Mouse (Mus musculus) CH12.LX (cell line): ENCODE data around the gene Cyp11a1. TPM values are rescaled to one million over a fixed set of nuclear protein-coding genes. Genes with fewer than 3 reads are reported as not detected.

ENCODE experiments used
- DNase-seq: peaks from one replicate; pipeline ENCODE4 v3.0.0-alpha.2; 2013; ENCODE audit errors: extremely low read depth
- H3K27ac ChIP-seq: 2 replicates; pipeline ENCODE4 v1.5.1; 2012; ENCODE audit warnings: low read depth, mild to moderate bottlenecking, control low read depth, moderate library complexity; ENCODE audit not compliant: insufficient read depth
- H3K27me3 ChIP-seq: replicated peaks from 2 replicates; pipeline ENCODE3; 2012; ENCODE audit warnings: inconsistent platforms
- H3K36me3 ChIP-seq, 2 experiments: replicated peaks in 1 of 2; 2 replicates each; pipeline versions ENCODE3 to v1.6.1; 2012; ENCODE audit warnings: inconsistent platforms in 1 of 2, low read length in 1 of 2, mild to moderate bottlenecking in 1 of 2, mixed read lengths in 1 of 2, moderate library complexity in 1 of 2; ENCODE audit not compliant: control insufficient read depth in 1 of 2, insufficient read depth in 1 of 2
- H3K4me1 ChIP-seq, 2 experiments: 2 replicates each; pipeline ENCODE4 v1.6.1; 2012; ENCODE audit warnings: inconsistent platforms in 1 of 2, moderate library complexity in 1 of 2; ENCODE audit not compliant: insufficient read depth in 2 of 2, control insufficient read depth in 1 of 2
- H3K4me2 ChIP-seq: 2 replicates; pipeline ENCODE4 v1.6.1; 2012; ENCODE audit warnings: low read depth, mild to moderate bottlenecking, control low read depth; ENCODE audit not compliant: poor library complexity, insufficient read depth, severe bottlenecking
- H3K4me3 ChIP-seq, 3 experiments: fragments of 150-350 bp in 1 of 3; sonication (generic) in 1 of 3; replicated peaks in 1 of 3; 2 replicates each; pipeline versions ENCODE3 to v1.5.1; 2011 to 2012; ENCODE audit warnings: low read depth in 2 of 3, low read length in 2 of 3, mild to moderate bottlenecking in 2 of 3, moderate library complexity in 2 of 3, control low read depth in 1 of 3, improper control_type of control experiment in 1 of 3, inconsistent platforms in 1 of 3, mixed read lengths in 1 of 3; ENCODE audit not compliant: poor library complexity in 1 of 3
- H3K79me2 ChIP-seq: replicated peaks from 2 replicates; pipeline ENCODE4 v1.6.1; 2012; ENCODE audit warnings: mild to moderate bottlenecking, moderate library complexity; ENCODE audit not compliant: control insufficient read depth, poor library complexity, insufficient read depth, severe bottlenecking; ENCODE audit errors: extremely low read depth
- H3K9ac ChIP-seq: 2 replicates; pipeline ENCODE4 v1.6.1; 2012; ENCODE audit warnings: low read depth, mild to moderate bottlenecking, control low read depth, moderate library complexity; ENCODE audit not compliant: insufficient read depth
- H3K9me3 ChIP-seq: replicated peaks from 2 replicates; pipeline ENCODE3; 2012; ENCODE audit warnings: low read length, inconsistent platforms, mixed read lengths
- BHLHE40 ChIP-seq: IDR thresholded peaks from 2 replicates; pipeline ENCODE4 v1.6.1; 2011; ENCODE audit warnings: mild to moderate bottlenecking, low read depth, low read length, improper control_type of control experiment
- CHD1 ChIP-seq: IDR thresholded peaks from 2 replicates; pipeline ENCODE4 v1.6.1; 2012; ENCODE audit warnings: low read depth, low read length, improper control_type of control experiment, inconsistent platforms
- CHD2 ChIP-seq: IDR thresholded peaks from 2 replicates; pipeline ENCODE4 v1.6.1; 2011; ENCODE audit warnings: low read length, improper control_type of control experiment
- CTCF ChIP-seq, 2 experiments: IDR thresholded peaks in 1 of 2; conservative IDR thresholded peaks in 1 of 2; 2 replicates each; pipeline ENCODE4 v1.5.1; 2011 to 2012; ENCODE audit warnings: low read depth in 2 of 2, low read length in 2 of 2, improper control_type of control experiment in 1 of 2, inconsistent platforms in 1 of 2, mild to moderate bottlenecking in 1 of 2, moderate library complexity in 1 of 2
- E2F4 ChIP-seq: IDR thresholded peaks from 2 replicates; pipeline ENCODE4 v1.6.1; 2011; ENCODE audit warnings: low read depth, low read length, improper control_type of control experiment; ENCODE audit not compliant: insufficient replicate concordance
- ELF1 ChIP-seq: IDR thresholded peaks from 2 replicates; pipeline ENCODE4 v1.6.1; 2014; ENCODE audit warnings: low read depth, mild to moderate bottlenecking, inconsistent platforms, low read length, improper control_type of control experiment
- EP300 ChIP-seq: IDR thresholded peaks from 2 replicates; pipeline ENCODE4 v1.6.1; 2011; ENCODE audit warnings: low read length, improper control_type of control experiment
- ETS1 ChIP-seq: conservative IDR thresholded peaks from 2 replicates; pipeline ENCODE4 v1.6.1; 2012; ENCODE audit warnings: low read depth, mild to moderate bottlenecking, inconsistent platforms, low read length, improper control_type of control experiment, moderate library complexity
- GABPA ChIP-seq: IDR thresholded peaks from 2 replicates; pipeline ENCODE4 v1.6.1; 2012; ENCODE audit warnings: low read depth, low read length, improper control_type of control experiment, inconsistent platforms; ENCODE audit not compliant: insufficient replicate concordance
- HCFC1 ChIP-seq: IDR thresholded peaks from 2 replicates; pipeline ENCODE4 v1.6.1; 2012; ENCODE audit warnings: low read depth, mild to moderate bottlenecking, inconsistent platforms, low read length, improper control_type of control experiment
- IRF4 ChIP-seq: IDR thresholded peaks from 2 replicates; pipeline ENCODE4 v1.6.1; 2014; ENCODE audit warnings: low read depth, mild to moderate bottlenecking, inconsistent platforms, low read length, improper control_type of control experiment
- KAT2A ChIP-seq: IDR thresholded peaks from 2 replicates; pipeline ENCODE4 v1.6.1; 2012; ENCODE audit warnings: low read length, improper control_type of control experiment, inconsistent platforms; ENCODE audit not compliant: insufficient replicate concordance
- MAFK ChIP-seq: IDR thresholded peaks from 2 replicates; pipeline ENCODE4 v1.6.1; 2011; ENCODE audit warnings: low read length, improper control_type of control experiment; ENCODE audit not compliant: insufficient replicate concordance
- MAX ChIP-seq: IDR thresholded peaks from 2 replicates; pipeline ENCODE4 v1.6.1; 2011; ENCODE audit warnings: low read length, improper control_type of control experiment
- MAZ ChIP-seq: IDR thresholded peaks from 2 replicates; pipeline ENCODE4 v1.6.1; 2012; ENCODE audit warnings: low read depth, mild to moderate bottlenecking, inconsistent platforms, low read length, improper control_type of control experiment, moderate library complexity
- MEF2A ChIP-seq: IDR thresholded peaks from 2 replicates; pipeline ENCODE4 v1.6.1; 2014; ENCODE audit warnings: low read depth, mild to moderate bottlenecking, inconsistent platforms, low read length, improper control_type of control experiment, borderline replicate concordance
- MYC ChIP-seq: IDR thresholded peaks from 2 replicates; pipeline ENCODE4 v1.6.1; 2011; ENCODE audit warnings: low read depth, mild to moderate bottlenecking, improper control_type of control experiment, low read length
- NELFE ChIP-seq: IDR thresholded peaks from 2 replicates; pipeline ENCODE4 v1.6.1; 2011; ENCODE audit warnings: low read depth, low read length, improper control_type of control experiment
- NRF1 ChIP-seq: IDR thresholded peaks from 2 replicates; pipeline ENCODE4 v1.6.1; 2014; ENCODE audit warnings: low read depth, mild to moderate bottlenecking, inconsistent platforms, low read length, improper control_type of control experiment, moderate library complexity
- PAX5 ChIP-seq: IDR thresholded peaks from 2 replicates; pipeline ENCODE4 v1.6.1; 2012; ENCODE audit warnings: low read length, inconsistent platforms, mixed read lengths
- POLR2A ChIP-seq: IDR thresholded peaks from 2 replicates; pipeline ENCODE4 v1.6.1; 2011; ENCODE audit warnings: low read depth, mild to moderate bottlenecking, improper control_type of control experiment, low read length
- POLR2AphosphoS2 ChIP-seq: IDR thresholded peaks from 2 replicates; pipeline ENCODE4 v1.6.1; 2011; ENCODE audit warnings: low read depth, low read length, improper control_type of control experiment
- RAD21 ChIP-seq: IDR thresholded peaks from 2 replicates; pipeline ENCODE4 v1.6.1; 2011; ENCODE audit warnings: low read depth, mild to moderate bottlenecking, low read length, improper control_type of control experiment, moderate library complexity
- RCOR1 ChIP-seq: conservative IDR thresholded peaks from 2 replicates; pipeline ENCODE4 v1.6.1; 2012; ENCODE audit warnings: low read depth, mild to moderate bottlenecking, inconsistent platforms, low read length, improper control_type of control experiment
- SIN3A ChIP-seq: IDR thresholded peaks from 2 replicates; pipeline ENCODE4 v1.6.1; 2012; ENCODE audit warnings: low read length, improper control_type of control experiment, inconsistent platforms
- SMC3 ChIP-seq: IDR thresholded peaks from 2 replicates; pipeline ENCODE4 v1.6.1; 2011; ENCODE audit warnings: low read depth, low read length, improper control_type of control experiment
- TBP ChIP-seq: conservative IDR thresholded peaks from 2 replicates; pipeline ENCODE4 v1.6.1; 2011; ENCODE audit warnings: low read depth, low read length, improper control_type of control experiment
- TCF12 ChIP-seq: IDR thresholded peaks from 2 replicates; pipeline ENCODE4 v1.6.1; 2014; ENCODE audit warnings: low read depth, mild to moderate bottlenecking, inconsistent platforms, low read length, improper control_type of control experiment
- USF1 ChIP-seq: IDR thresholded peaks from 2 replicates; pipeline ENCODE4 v1.6.1; 2014; ENCODE audit warnings: low read depth, mild to moderate bottlenecking, inconsistent platforms, low read length, improper control_type of control experiment
- USF2 ChIP-seq: conservative IDR thresholded peaks from 2 replicates; pipeline ENCODE4 v1.6.1; 2011; ENCODE audit warnings: low read depth, low read length, improper control_type of control experiment
- ZC3H11A ChIP-seq: IDR thresholded peaks from 2 replicates; pipeline ENCODE4 v1.6.1; 2012; ENCODE audit warnings: low read depth, mild to moderate bottlenecking, inconsistent platforms, low read length, improper control_type of control experiment
- ZKSCAN1 ChIP-seq: IDR thresholded peaks from 2 replicates; pipeline ENCODE4 v1.6.1; 2012; ENCODE audit warnings: low read depth, inconsistent platforms, low read length, improper control_type of control experiment, borderline replicate concordance
- ZMIZ1 ChIP-seq: IDR thresholded peaks from 2 replicates; pipeline ENCODE4 v1.6.1; 2012; ENCODE audit warnings: low read depth, mild to moderate bottlenecking, inconsistent platforms, low read length, improper control_type of control experiment
- ZNF384 ChIP-seq: IDR thresholded peaks from 2 replicates; pipeline ENCODE4 v1.6.1; 2012; ENCODE audit warnings: low read depth, low read length, improper control_type of control experiment, inconsistent platforms
- dilution Hi-C: fragments of 300-500 bp; cut with MboI; formaldehyde crosslinking; loops from 2 replicates; pipeline ENCODE4 v1.14.3; 2020; ENCODE audit warnings: low sequenced_read_pairs; ENCODE audit not compliant: extremely low pct_unique_long_range_greater_than_20kb, extremely low pct_ligation_motif_present
- in situ Hi-C: fragments of 300-500 bp; cut with MboI; formaldehyde crosslinking; loops from 3 replicates; pipeline ENCODE4 v1.14.3; 2019; ENCODE audit warnings: low sequenced_read_pairs, low pct_ligation_motif_present, low pct_unique_long_range_greater_than_20kb, mixed read lengths
- polyA plus RNA-seq: library from polyadenylated mRNA; unstranded; fragments of >175 nt; gene quantifications from 2 replicates; pipeline ENCODE4 v1.2.1, GENCODE M21; 2012; ENCODE audit warnings: low read depth; ENCODE audit not compliant: insufficient read length
- total RNA-seq, 2 experiments: library from RNA; depleted of rRNA; stranded (reverse); fragments of 300-350 nt in 1 of 2; fragments of >200 nt in 1 of 2; gene quantifications; 2 replicates each; pipeline ENCODE4 v1.2.3; 2012 to 2014

The Cyp11a1 gene
- total and polyA plus RNA-seq, 3 experiments = 2.6 to 12.8 (median 9.0) TPM

DNA sequence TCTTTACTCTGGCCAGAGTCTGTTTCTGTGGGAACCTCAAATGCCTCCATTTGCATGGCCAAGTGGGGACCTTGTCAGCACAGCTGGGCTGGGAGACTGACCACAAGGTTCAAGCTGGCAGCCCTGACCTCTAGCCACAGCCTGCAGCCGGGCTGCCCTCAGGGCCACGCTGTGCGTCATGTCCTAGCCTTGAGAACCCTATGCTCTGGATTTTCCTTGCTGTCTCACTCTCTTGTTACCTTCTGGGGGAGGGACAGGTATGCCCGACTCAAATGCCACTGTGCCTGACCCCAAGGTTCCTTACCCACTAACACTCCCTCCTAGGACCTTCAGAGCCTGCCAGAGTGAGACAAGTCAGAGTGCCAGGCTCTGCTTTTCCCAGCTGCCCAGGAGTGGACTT is 30.8 kb downstream of the Cyp11a1 start:
- H3K27me3 ChIP-seq = peaks cover 6% of the 10 kb centered on the region
- TF ChIP-seq GABPA (no peak), ZNF384 (no peak), MAZ (no peak), NRF1 (no peak), HCFC1 (no peak), PAX5 (no peak), KAT2A (no peak)
- in situ Hi-C loops = no loop called here
- H3K9ac ChIP-seq = no peak overlapping the region
- H3K27ac ChIP-seq = no peak overlapping the region
- peaks cover 3 to 5% of the 10 kb centered on the region in 2 experiments; a peak in 3 of 4 replicates for H3K4me1 ChIP-seq
- no peak for DNase-seq
- H3K36me3 ChIP-seq = no peaks in the 10 kb centered on the region
- H3K4me3 ChIP-seq = no peak overlapping the region
- H3K4me2 ChIP-seq = no peak overlapping the region
- no peaks in the 10 kb centered on the region for H3K9me3 ChIP-seq
- dilution Hi-C loops = no loop called here
- no peaks in the 10 kb centered on the region for H3K79me2 ChIP-seq

DNA sequence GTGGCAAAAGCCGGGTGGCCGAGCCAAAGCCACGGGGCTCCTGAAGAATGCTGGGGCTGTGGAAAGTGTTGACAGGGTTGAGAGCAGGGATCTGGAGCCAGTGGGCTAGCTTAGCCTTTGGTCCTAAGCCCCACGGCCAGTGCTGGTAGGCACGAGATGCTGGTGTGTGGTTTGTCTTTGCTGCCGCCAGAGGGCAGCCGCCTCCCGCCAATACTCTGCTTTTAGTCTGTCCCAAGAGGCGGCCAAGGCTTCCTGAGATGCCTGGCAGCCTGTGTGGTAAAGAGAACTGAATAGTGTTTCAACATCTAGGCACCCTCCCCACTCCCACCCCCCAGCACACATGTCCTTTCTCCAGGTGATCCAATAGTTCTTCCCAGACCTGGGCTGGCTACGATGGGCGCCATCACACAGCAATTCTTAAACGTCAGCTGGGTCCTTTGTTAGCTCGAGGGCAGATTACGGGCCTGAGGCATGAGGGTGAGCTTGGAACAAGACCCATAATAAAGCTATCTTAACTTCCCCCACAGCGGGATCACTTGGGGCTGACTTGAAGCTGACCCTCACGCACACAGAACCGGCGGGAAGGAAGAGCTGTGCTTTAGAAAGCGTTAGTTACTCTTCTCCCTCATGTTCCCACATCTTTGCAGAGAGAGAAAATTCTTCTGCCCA is 32.4 kb downstream of the Cyp11a1 start:
- in situ Hi-C loops (no loop called here), dilution Hi-C loops (no loop called here)
- Histone ChIP-seq H3K4me3 (no peak overlapping the region), H3K36me3 (no peaks in the 10 kb centered on the region), H3K27ac (no peak overlapping the region), H3K4me2 (no peak overlapping the region), H3K27me3 (peaks cover 6% of the 10 kb centered on the region), H3K4me1 (peaks cover 3 to 5% of the 10 kb centered on the region in 2 experiments; a peak in 3 of 4 replicates), H3K79me2 (no peaks in the 10 kb centered on the region), H3K9ac (no peak overlapping the region), H3K9me3 (no peaks in the 10 kb centered on the region)
- peak; percentile 71 for DNase-seq
- TF ChIP-seq MAZ (no peak), KAT2A (no peak), RAD21 (peak; percentile 97), RCOR1 (no peak), NELFE (no peak), MAX (no peak), POLR2AphosphoS2 (no peak), MYC (no peak), ETS1 (no peak), SIN3A (no peak), USF1 (no peak), CTCF (conservative IDR thresholded peaks at IDR 0.05 in 1 of 2, IDR thresholded peaks at IDR 0.05 in 1 of 2; ENCODE audit: low read depth in 2 of 2, low read length in 2 of 2) (peak; percentile 46 to 96), MEF2A (no peak), SMC3 (peak; percentile 95), CHD1 (no peak), HCFC1 (no peak), ZNF384 (no peak), CHD2 (no peak), ZKSCAN1 (no peak), TBP (no peak), EP300 (no peak), E2F4 (no peak), USF2 (no peak), POLR2A (no peak), MAFK (no peak), IRF4 (no peak), BHLHE40 (peak; percentile 59), TCF12 (no peak), ZMIZ1 (no peak), ZC3H11A (peak; percentile 77), ELF1 (no peak)
